Mouse (Mus musculus) CH12.LX (cell line): ENCODE results near the gene Cemip2. TPM values are rescaled to one million over a fixed set of nuclear protein-coding genes. Genes with fewer than 3 reads are reported as not detected.

ENCODE experiments used
- DNase-seq: peaks from one replicate; pipeline ENCODE4 v3.0.0-alpha.2; 2013; ENCODE audit errors: extremely low read depth
- H3K27ac ChIP-seq: 2 replicates; pipeline ENCODE4 v1.5.1; 2012; ENCODE audit warnings: low read depth, mild to moderate bottlenecking, control low read depth, moderate library complexity; ENCODE audit not compliant: insufficient read depth
- H3K27me3 ChIP-seq: replicated peaks from 2 replicates; pipeline ENCODE3; 2012; ENCODE audit warnings: inconsistent platforms
- H3K36me3 ChIP-seq, 2 experiments: replicated peaks in 1 of 2; 2 replicates each; pipeline versions ENCODE3 to v1.6.1; 2012; ENCODE audit warnings: inconsistent platforms in 1 of 2, low read length in 1 of 2, mild to moderate bottlenecking in 1 of 2, mixed read lengths in 1 of 2, moderate library complexity in 1 of 2; ENCODE audit not compliant: control insufficient read depth in 1 of 2, insufficient read depth in 1 of 2
- H3K4me1 ChIP-seq, 2 experiments: 2 replicates each; pipeline ENCODE4 v1.6.1; 2012; ENCODE audit warnings: inconsistent platforms in 1 of 2, moderate library complexity in 1 of 2; ENCODE audit not compliant: insufficient read depth in 2 of 2, control insufficient read depth in 1 of 2
- H3K4me2 ChIP-seq: 2 replicates; pipeline ENCODE4 v1.6.1; 2012; ENCODE audit warnings: low read depth, mild to moderate bottlenecking, control low read depth; ENCODE audit not compliant: poor library complexity, insufficient read depth, severe bottlenecking
- H3K4me3 ChIP-seq, 3 experiments: fragments of 150-350 bp in 1 of 3; sonication (generic) in 1 of 3; replicated peaks in 1 of 3; 2 replicates each; pipeline versions ENCODE3 to v1.5.1; 2011 to 2012; ENCODE audit warnings: low read depth in 2 of 3, low read length in 2 of 3, mild to moderate bottlenecking in 2 of 3, moderate library complexity in 2 of 3, control low read depth in 1 of 3, improper control_type of control experiment in 1 of 3, inconsistent platforms in 1 of 3, mixed read lengths in 1 of 3; ENCODE audit not compliant: poor library complexity in 1 of 3
- H3K79me2 ChIP-seq: replicated peaks from 2 replicates; pipeline ENCODE4 v1.6.1; 2012; ENCODE audit warnings: mild to moderate bottlenecking, moderate library complexity; ENCODE audit not compliant: control insufficient read depth, poor library complexity, insufficient read depth, severe bottlenecking; ENCODE audit errors: extremely low read depth
- H3K9ac ChIP-seq: 2 replicates; pipeline ENCODE4 v1.6.1; 2012; ENCODE audit warnings: low read depth, mild to moderate bottlenecking, control low read depth, moderate library complexity; ENCODE audit not compliant: insufficient read depth
- H3K9me3 ChIP-seq: replicated peaks from 2 replicates; pipeline ENCODE3; 2012; ENCODE audit warnings: low read length, inconsistent platforms, mixed read lengths
- CHD2 ChIP-seq: IDR thresholded peaks from 2 replicates; pipeline ENCODE4 v1.6.1; 2011; ENCODE audit warnings: low read length, improper control_type of control experiment
- CTCF ChIP-seq, 2 experiments: IDR thresholded peaks in 1 of 2; conservative IDR thresholded peaks in 1 of 2; 2 replicates each; pipeline ENCODE4 v1.5.1; 2011 to 2012; ENCODE audit warnings: low read depth in 2 of 2, low read length in 2 of 2, improper control_type of control experiment in 1 of 2, inconsistent platforms in 1 of 2, mild to moderate bottlenecking in 1 of 2, moderate library complexity in 1 of 2
- E2F4 ChIP-seq: IDR thresholded peaks from 2 replicates; pipeline ENCODE4 v1.6.1; 2011; ENCODE audit warnings: low read depth, low read length, improper control_type of control experiment; ENCODE audit not compliant: insufficient replicate concordance
- ELF1 ChIP-seq: IDR thresholded peaks from 2 replicates; pipeline ENCODE4 v1.6.1; 2014; ENCODE audit warnings: low read depth, mild to moderate bottlenecking, inconsistent platforms, low read length, improper control_type of control experiment
- ETS1 ChIP-seq: conservative IDR thresholded peaks from 2 replicates; pipeline ENCODE4 v1.6.1; 2012; ENCODE audit warnings: low read depth, mild to moderate bottlenecking, inconsistent platforms, low read length, improper control_type of control experiment, moderate library complexity
- GABPA ChIP-seq: IDR thresholded peaks from 2 replicates; pipeline ENCODE4 v1.6.1; 2012; ENCODE audit warnings: low read depth, low read length, improper control_type of control experiment, inconsistent platforms; ENCODE audit not compliant: insufficient replicate concordance
- IRF4 ChIP-seq: IDR thresholded peaks from 2 replicates; pipeline ENCODE4 v1.6.1; 2014; ENCODE audit warnings: low read depth, mild to moderate bottlenecking, inconsistent platforms, low read length, improper control_type of control experiment
- JUN ChIP-seq: IDR thresholded peaks from 2 replicates; pipeline ENCODE4 v1.6.1; 2011; ENCODE audit warnings: low read depth, mild to moderate bottlenecking, low read length, improper control_type of control experiment, moderate library complexity; ENCODE audit not compliant: insufficient read depth
- MAFK ChIP-seq: IDR thresholded peaks from 2 replicates; pipeline ENCODE4 v1.6.1; 2011; ENCODE audit warnings: low read length, improper control_type of control experiment; ENCODE audit not compliant: insufficient replicate concordance
- MAZ ChIP-seq: IDR thresholded peaks from 2 replicates; pipeline ENCODE4 v1.6.1; 2012; ENCODE audit warnings: low read depth, mild to moderate bottlenecking, inconsistent platforms, low read length, improper control_type of control experiment, moderate library complexity
- MYC ChIP-seq: IDR thresholded peaks from 2 replicates; pipeline ENCODE4 v1.6.1; 2011; ENCODE audit warnings: low read depth, mild to moderate bottlenecking, improper control_type of control experiment, low read length
- RAD21 ChIP-seq: IDR thresholded peaks from 2 replicates; pipeline ENCODE4 v1.6.1; 2011; ENCODE audit warnings: low read depth, mild to moderate bottlenecking, low read length, improper control_type of control experiment, moderate library complexity
- RCOR1 ChIP-seq: conservative IDR thresholded peaks from 2 replicates; pipeline ENCODE4 v1.6.1; 2012; ENCODE audit warnings: low read depth, mild to moderate bottlenecking, inconsistent platforms, low read length, improper control_type of control experiment
- SMC3 ChIP-seq: IDR thresholded peaks from 2 replicates; pipeline ENCODE4 v1.6.1; 2011; ENCODE audit warnings: low read depth, low read length, improper control_type of control experiment
- TBP ChIP-seq: conservative IDR thresholded peaks from 2 replicates; pipeline ENCODE4 v1.6.1; 2011; ENCODE audit warnings: low read depth, low read length, improper control_type of control experiment
- UBTF ChIP-seq: IDR thresholded peaks from 2 replicates; pipeline ENCODE4 v1.6.1; 2012; ENCODE audit warnings: low read depth, mild to moderate bottlenecking, inconsistent platforms, low read length, improper control_type of control experiment, moderate library complexity
- USF1 ChIP-seq: IDR thresholded peaks from 2 replicates; pipeline ENCODE4 v1.6.1; 2014; ENCODE audit warnings: low read depth, mild to moderate bottlenecking, inconsistent platforms, low read length, improper control_type of control experiment
- USF2 ChIP-seq: conservative IDR thresholded peaks from 2 replicates; pipeline ENCODE4 v1.6.1; 2011; ENCODE audit warnings: low read depth, low read length, improper control_type of control experiment
- ZKSCAN1 ChIP-seq: IDR thresholded peaks from 2 replicates; pipeline ENCODE4 v1.6.1; 2012; ENCODE audit warnings: low read depth, inconsistent platforms, low read length, improper control_type of control experiment, borderline replicate concordance
- ZMIZ1 ChIP-seq: IDR thresholded peaks from 2 replicates; pipeline ENCODE4 v1.6.1; 2012; ENCODE audit warnings: low read depth, mild to moderate bottlenecking, inconsistent platforms, low read length, improper control_type of control experiment
- dilution Hi-C: fragments of 300-500 bp; cut with MboI; formaldehyde crosslinking; loops from 2 replicates; pipeline ENCODE4 v1.14.3; 2020; ENCODE audit warnings: low sequenced_read_pairs; ENCODE audit not compliant: extremely low pct_unique_long_range_greater_than_20kb, extremely low pct_ligation_motif_present
- in situ Hi-C: fragments of 300-500 bp; cut with MboI; formaldehyde crosslinking; loops from 3 replicates; pipeline ENCODE4 v1.14.3; 2019; ENCODE audit warnings: low sequenced_read_pairs, low pct_ligation_motif_present, low pct_unique_long_range_greater_than_20kb, mixed read lengths
- polyA plus RNA-seq: library from polyadenylated mRNA; unstranded; fragments of >175 nt; gene quantifications from 2 replicates; pipeline ENCODE4 v1.2.1, GENCODE M21; 2012; ENCODE audit warnings: low read depth; ENCODE audit not compliant: insufficient read length
- total RNA-seq, 2 experiments: library from RNA; depleted of rRNA; stranded (reverse); fragments of 300-350 nt in 1 of 2; fragments of >200 nt in 1 of 2; gene quantifications; 2 replicates each; pipeline ENCODE4 v1.2.3; 2012 to 2014

The Cemip2 gene
- total and polyA plus RNA-seq, 3 experiments: 7.4 to 8.5 (median 7.9) TPM

GRCm38 (mm10) chr19:21794569-21794968 is 16.4 kb downstream of the Cemip2 start:
- dilution Hi-C loops (no loop called here), in situ Hi-C loops (no loop called here)
- Histone ChIP-seq H3K4me2 (no peak overlapping the region), H3K27me3 (no peaks in the 10 kb centered on the region), H3K9me3 (no peaks in the 10 kb centered on the region), H3K4me1 (peaks cover 0 to 25% of the 10 kb centered on the region in 2 experiments; a peak in 2 of 4 replicates), H3K27ac (no peak overlapping the region), H3K79me2 (no peaks in the 10 kb centered on the region), H3K9ac (no peak overlapping the region), H3K36me3 (peaks cover 0 to 53% of the 10 kb centered on the region in 2 experiments), H3K4me3 (no peak overlapping the region)
- no peak for DNase-seq
- no peak for TF ChIP-seq ELF1
- TF ChIP-seq SMC3: no peak
- TF ChIP-seq USF1: no peak
- TF ChIP-seq MAZ: no peak
- no peak for TF ChIP-seq E2F4
- TF ChIP-seq MAFK: no peak
- no peak for TF ChIP-seq RAD21
- TF ChIP-seq ZMIZ1: no peak

GRCm38 (mm10) chr19:21796333-21796732 is 18.2 kb downstream of the Cemip2 start:
- no peak overlapping the region for H3K4me2 ChIP-seq
- H3K9ac ChIP-seq: no peak overlapping the region
- H3K27me3 ChIP-seq: no peaks in the 10 kb centered on the region
- H3K36me3 ChIP-seq: peaks cover 0 to 61% of the 10 kb centered on the region in 2 experiments
- peaks cover 0 to 15% of the 10 kb centered on the region in 2 experiments; a peak in 2 of 4 replicates for H3K4me1 ChIP-seq
- TF ChIP-seq RCOR1: no peak
- no peak for TF ChIP-seq UBTF
- no peak for TF ChIP-seq CHD2
- no peak for TF ChIP-seq ZMIZ1
- no peak for TF ChIP-seq IRF4
- no peak for TF ChIP-seq GABPA
- no peak for TF ChIP-seq TBP
- TF ChIP-seq RAD21: no peak
- no peak for TF ChIP-seq CTCF (conservative IDR thresholded peaks at IDR 0.05 in 1 of 2, IDR thresholded peaks at IDR 0.05 in 1 of 2; ENCODE audit: low read depth in 2 of 2, low read length in 2 of 2)
- no peak for TF ChIP-seq ETS1
- TF ChIP-seq JUN: no peak
- no peak for TF ChIP-seq USF2
- TF ChIP-seq ZKSCAN1: no peak
- no peak for TF ChIP-seq MYC
- no peak for TF ChIP-seq SMC3
- TF ChIP-seq, all 38 proteins: peak for 0
- dilution Hi-C loops (no loop called here), in situ Hi-C loops (loop anchor here (5.0 kb wide), 1 partner anchor 36 kb away; no protein-coding TSS in a partner anchor)
- Histone ChIP-seq H3K4me3 (no peak overlapping the region), H3K27ac (no peak overlapping the region), H3K79me2 (no peaks in the 10 kb centered on the region), H3K9me3 (no peaks in the 10 kb centered on the region)
- no peak for DNase-seq
